Mouse (Mus musculus): ENCODE data around the gene Pecam1. TPM values are rescaled to one million over a fixed set of nuclear protein-coding genes. Genes with fewer than 3 reads are reported as not detected.
A peak's percentile ranks its signal among the peaks of the same experiment; 100 is the strongest.

The Pecam1 gene
- polyA plus RNA-seq, 1 experiment from 2014 or later = 6.1 TPM

DNA sequence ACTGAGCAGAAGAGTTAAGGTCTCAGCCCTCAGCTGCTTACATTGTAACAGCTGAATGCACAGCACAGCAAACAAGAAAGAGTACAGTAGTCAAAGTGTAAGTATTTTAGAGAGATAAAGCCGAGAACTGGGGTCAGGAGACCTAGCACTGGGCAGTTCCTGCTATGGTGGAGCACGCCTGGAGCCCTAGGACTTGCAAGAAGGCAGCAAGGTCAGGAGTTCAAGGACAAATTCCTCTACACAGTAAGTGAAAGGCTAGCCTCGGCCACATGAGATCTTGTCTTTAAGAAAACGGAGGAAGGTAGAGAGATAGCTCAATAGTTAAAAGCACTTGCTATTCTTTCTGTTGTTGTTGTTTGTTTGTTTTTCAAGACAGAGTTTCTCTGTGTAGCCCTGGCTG is 57.5 kb downstream of the Pecam1 start:
- Histone ChIP-seq H3K27ac (no peak overlapping the region), H3K4me3 (replicated peaks) (no peak overlapping the region), H3K4me2 (no peak overlapping the region), H3K9ac (no peak overlapping the region), H3K4me1 (replicated peaks) (peaks cover 15% of the 10 kb centered on the region; the same call in 1 of the 2 replicates), H3K27me3 (no peaks in the 10 kb centered on the region), H3K36me3 (0 out of 2 replicates have a peak, but pooled peaks cover 6% of the 10 kb centered on the region), H3K9me3 (replicated peaks) (no peaks in the 10 kb centered on the region)
- DNase-seq = no peak
- ATAC-seq (ENCODE audit: low read depth) = no peak
- 64% methylated on average over 4 of the region's 4 CpGs for WGBS (ENCODE audit: insufficient replicate concordance)

DNA sequence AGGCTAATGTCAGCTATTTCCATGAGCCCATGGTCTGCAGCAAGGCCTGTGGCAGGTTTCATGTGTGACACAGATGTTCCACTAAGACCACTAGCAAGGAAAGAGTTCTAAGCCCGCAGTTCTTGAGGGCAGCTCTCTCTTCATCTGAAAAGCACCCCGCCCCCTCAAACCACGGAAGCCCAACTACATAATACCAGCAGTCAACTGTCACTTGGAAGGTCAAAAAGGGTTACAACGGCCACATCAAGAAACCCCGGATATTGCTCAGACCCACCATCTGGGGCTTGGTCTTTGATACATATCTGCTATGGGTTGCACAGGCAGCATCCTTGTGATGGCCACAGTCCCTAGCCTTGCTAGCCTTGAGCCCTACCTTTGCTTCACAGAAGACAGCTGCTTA is 62.1 kb downstream of the Pecam1 start:
- no peak overlapping the region for H3K9ac ChIP-seq
- 41% methylated on average over 5 of the region's 5 CpGs for WGBS (ENCODE audit: insufficient replicate concordance)
- H3K27ac ChIP-seq = no peak overlapping the region
- H3K4me3 ChIP-seq (replicated peaks) = no peak overlapping the region
- ATAC-seq (ENCODE audit: low read depth) (no peak), DNase-seq (no peak)
- 0 out of 2 replicates have a peak, but pooled peaks cover 6% of the 10 kb centered on the region for H3K36me3 ChIP-seq
- H3K27me3 ChIP-seq = no peaks in the 10 kb centered on the region
- 0 out of 2 replicates have a peak, but pooled peaks cover 6% of the 10 kb centered on the region for H3K4me1 ChIP-seq (replicated peaks)
- no peaks in the 10 kb centered on the region for H3K9me3 ChIP-seq (replicated peaks)
- H3K4me2 ChIP-seq = no peak overlapping the region

DNA sequence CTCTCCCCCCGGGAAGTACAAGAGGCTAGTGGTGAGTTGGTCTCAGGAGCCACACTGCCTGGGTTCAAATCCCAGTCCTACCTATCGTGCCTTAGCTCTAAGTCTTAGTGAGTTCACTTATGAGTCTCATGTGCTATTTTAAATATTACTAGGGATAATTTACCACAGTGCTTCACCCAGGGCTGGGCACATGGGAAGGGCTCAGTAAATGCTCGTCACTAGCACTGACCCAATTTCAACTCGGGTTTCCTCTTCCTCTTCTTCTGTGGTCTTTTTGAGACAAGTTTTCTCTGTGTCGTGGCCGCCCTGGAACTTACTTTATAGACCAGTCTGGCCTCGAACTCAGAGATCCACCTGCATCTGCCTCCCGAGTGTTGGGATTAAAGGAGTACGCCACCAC is 63.1 kb downstream of the Pecam1 start:
- 0 out of 2 replicates have a peak, but pooled peaks cover 6% of the 10 kb centered on the region for H3K4me1 ChIP-seq (replicated peaks)
- ATAC-seq (ENCODE audit: low read depth) (no peak), DNase-seq (no peak)
- H3K9ac ChIP-seq = no peak overlapping the region
- no peak overlapping the region for H3K27ac ChIP-seq
- no peak overlapping the region for H3K4me2 ChIP-seq
- H3K27me3 ChIP-seq = no peaks in the 10 kb centered on the region
- no peaks in the 10 kb centered on the region for H3K9me3 ChIP-seq (replicated peaks)
- 63% methylated on average over 9 of the region's 9 CpGs for WGBS (ENCODE audit: insufficient replicate concordance)
- no peak overlapping the region for H3K4me3 ChIP-seq (replicated peaks)
- H3K36me3 ChIP-seq = 0 out of 2 replicates have a peak, but pooled peaks cover 6% of the 10 kb centered on the region

GRCm38 (mm10) chr11:106684027-106684426 is 66.4 kb downstream of the Pecam1 start:
- H3K4me1 ChIP-seq (replicated peaks) = 0 out of 2 replicates have a peak, but pooled peaks cover 6% of the 10 kb centered on the region
- H3K36me3 ChIP-seq = no peaks in the 10 kb centered on the region
- H3K27ac ChIP-seq = no peak overlapping the region
- H3K9me3 ChIP-seq (replicated peaks) = no peaks in the 10 kb centered on the region
- no peak for DNase-seq
- H3K27me3 ChIP-seq = no peaks in the 10 kb centered on the region
- no peak for ATAC-seq (ENCODE audit: low read depth)
- no peak overlapping the region for H3K9ac ChIP-seq
- H3K4me3 ChIP-seq (replicated peaks) = no peak overlapping the region
- WGBS (ENCODE audit: insufficient replicate concordance) = 82% methylated on average over 8 of the region's 8 CpGs
- no peak overlapping the region for H3K4me2 ChIP-seq

- Histone ChIP-seq H3K4me1 (replicated peaks) (0 out of 2 replicates have a peak, but pooled peaks cover 4% of the 10 kb centered on the region), H3K4me2 (no peak overlapping the region), H3K4me3 (replicated peaks) (no peak overlapping the region), H3K9ac (no peak overlapping the region), H3K36me3 (no peaks in the 10 kb centered on the region), H3K9me3 (replicated peaks) (no peaks in the 10 kb centered on the region), H3K27me3 (no peaks in the 10 kb centered on the region), H3K27ac (no peak overlapping the region)
- no peak for ATAC-seq (ENCODE audit: low read depth)
- 66% methylated on average over 3 of the region's 3 CpGs for WGBS (ENCODE audit: insufficient replicate concordance)
- DNase-seq = no peak
Measured at GRCm38 (mm10) chr11:106683345-106683744, 67.1 kb downstream of the Pecam1 start.

DNA sequence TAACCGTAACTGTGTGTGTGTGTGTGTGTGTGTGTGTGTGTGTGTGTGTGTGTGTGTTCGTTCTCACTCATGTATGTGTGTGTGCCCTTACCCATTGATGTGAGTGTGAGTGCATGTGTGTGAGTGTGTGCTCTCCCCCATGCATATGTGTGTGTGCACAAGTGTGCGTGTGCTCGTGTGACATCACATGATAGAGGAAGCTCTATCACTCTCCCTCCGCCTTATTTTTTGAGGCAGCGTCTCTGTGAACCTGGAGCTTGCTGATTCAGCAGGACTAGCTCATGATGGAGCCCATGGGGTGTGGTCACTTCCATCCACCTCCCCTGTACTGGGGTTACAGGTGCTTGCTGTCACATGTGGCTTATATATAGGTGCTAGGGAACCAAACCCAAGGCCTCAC is 69.3 kb downstream of the Pecam1 start:
- Histone ChIP-seq H3K9ac (no peak overlapping the region), H3K4me1 (replicated peaks) (peaks cover 13% of the 10 kb centered on the region), H3K27ac (no peak overlapping the region), H3K9me3 (replicated peaks) (no peaks in the 10 kb centered on the region), H3K27me3 (no peaks in the 10 kb centered on the region), H3K36me3 (no peaks in the 10 kb centered on the region), H3K4me2 (no peak overlapping the region), H3K4me3 (replicated peaks) (no peak overlapping the region)
- WGBS (ENCODE audit: insufficient replicate concordance) = 71% methylated on average over 6 of the region's 6 CpGs
- ATAC-seq (ENCODE audit: low read depth) = no peak
- no peak for DNase-seq

DNA sequence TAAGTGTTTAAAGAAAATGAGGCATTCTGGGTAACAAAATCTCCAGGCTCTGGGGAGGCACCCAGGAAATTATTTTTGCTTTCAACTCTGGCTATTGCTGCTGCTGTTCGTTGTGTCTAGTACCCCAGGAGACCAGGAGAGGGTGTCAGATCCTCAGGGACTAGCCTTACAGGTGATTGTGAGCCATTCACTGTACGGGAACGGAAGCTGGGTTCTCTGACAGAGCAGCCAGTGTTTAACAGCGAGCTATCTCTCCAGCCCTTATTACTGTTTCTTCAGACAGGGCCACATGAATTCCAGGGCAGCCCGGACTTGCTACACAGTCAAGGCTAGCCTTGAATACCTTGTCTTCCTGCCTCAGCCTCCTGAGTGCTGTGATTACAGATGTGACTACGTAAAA is 70.6 kb downstream of the Pecam1 start:
- H3K9me3 ChIP-seq (replicated peaks) = no peaks in the 10 kb centered on the region
- H3K4me1 ChIP-seq (replicated peaks) = peaks cover 26% of the 10 kb centered on the region
- no peak overlapping the region for H3K4me3 ChIP-seq (replicated peaks)
- no peak overlapping the region for H3K27ac ChIP-seq
- no peak for ATAC-seq (ENCODE audit: low read depth)
- no peak for DNase-seq
- 61% methylated on average over 6 of the region's 6 CpGs for WGBS (ENCODE audit: insufficient replicate concordance)
- no peaks in the 10 kb centered on the region for H3K27me3 ChIP-seq
- no peak overlapping the region for H3K9ac ChIP-seq
- no peak overlapping the region for H3K4me2 ChIP-seq
- H3K36me3 ChIP-seq = no peaks in the 10 kb centered on the region

DNA sequence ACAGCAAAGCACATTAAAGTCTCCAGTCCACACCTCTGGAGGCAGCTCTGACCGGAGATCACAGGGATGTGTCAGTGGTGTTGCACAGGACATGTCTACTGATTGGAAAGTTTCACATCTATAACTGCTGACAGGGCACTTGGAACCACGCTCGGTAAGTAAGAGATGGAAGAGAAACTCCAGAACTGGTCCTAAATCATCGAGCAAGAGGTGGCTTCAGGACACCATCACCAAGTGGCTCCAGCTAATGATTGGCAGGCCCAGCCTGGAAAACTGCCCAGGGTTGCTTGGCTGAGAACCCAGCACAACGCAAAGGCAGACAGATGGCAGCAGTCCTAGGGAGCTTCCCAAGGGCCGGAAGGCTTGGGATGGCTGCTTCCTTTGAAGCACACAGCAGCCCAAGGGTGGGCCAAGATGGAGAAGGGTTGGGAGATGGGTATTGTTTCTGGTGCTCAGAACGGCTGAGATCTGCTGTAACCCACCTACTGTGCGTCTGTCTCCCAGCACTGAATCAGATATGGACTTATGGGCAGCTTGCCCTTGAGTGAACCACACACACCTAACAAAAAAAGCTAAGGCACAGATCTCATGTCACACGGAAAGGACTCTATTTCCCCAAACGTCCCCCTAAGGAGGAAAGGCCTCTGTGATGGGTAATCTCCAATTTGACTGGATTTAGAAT is 72.4 kb downstream of the Pecam1 start:
- no peak overlapping the region for H3K4me3 ChIP-seq (replicated peaks)
- 73% methylated on average over 10 of the region's 10 CpGs for WGBS (ENCODE audit: insufficient replicate concordance)
- no peak overlapping the region for H3K27ac ChIP-seq
- no peaks in the 10 kb centered on the region for H3K27me3 ChIP-seq
- DNase-seq = no peak
- no peaks in the 10 kb centered on the region for H3K36me3 ChIP-seq
- no peak overlapping the region for H3K9ac ChIP-seq
- H3K4me2 ChIP-seq = no peak overlapping the region
- peaks cover 38% of the 10 kb centered on the region for H3K4me1 ChIP-seq (replicated peaks)
- H3K9me3 ChIP-seq (replicated peaks) = no peaks in the 10 kb centered on the region
- no peak for ATAC-seq (ENCODE audit: low read depth)

DNA sequence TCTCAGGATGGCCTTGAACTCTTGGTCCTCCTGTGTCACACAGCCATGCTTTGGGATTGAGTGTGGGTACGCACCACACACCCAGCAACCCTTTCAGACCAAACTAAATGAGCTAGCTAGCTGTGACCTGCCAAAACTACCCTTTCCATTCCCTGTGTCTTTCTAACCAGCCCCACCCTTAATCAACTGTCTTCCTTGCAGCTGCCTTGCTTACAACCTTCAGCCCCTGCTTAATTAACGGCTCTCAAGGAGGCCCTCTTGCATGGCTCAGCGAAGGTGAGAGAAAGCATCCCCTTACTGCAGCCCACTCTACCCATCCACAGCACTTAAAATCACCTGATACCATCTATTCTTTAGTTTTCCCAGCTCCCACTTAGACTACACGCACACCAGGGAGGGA is 73.1 kb downstream of the Pecam1 start:
- no peak for ATAC-seq (ENCODE audit: low read depth)
- no peak for DNase-seq
- Histone ChIP-seq H3K4me1 (replicated peaks) (peaks cover 38% of the 10 kb centered on the region), H3K27me3 (no peaks in the 10 kb centered on the region), H3K4me3 (replicated peaks) (no peak overlapping the region), H3K9ac (no peak overlapping the region), H3K4me2 (no peak overlapping the region), H3K27ac (no peak overlapping the region), H3K36me3 (no peaks in the 10 kb centered on the region), H3K9me3 (replicated peaks) (no peaks in the 10 kb centered on the region)
- 56% methylated on average over 4 of the region's 4 CpGs for WGBS (ENCODE audit: insufficient replicate concordance)

GRCm38 (mm10) chr11:106675875-106676274 is 74.6 kb downstream of the Pecam1 start:
- Histone ChIP-seq H3K36me3 (no peaks in the 10 kb centered on the region), H3K27ac (peak overlapping the region; percentile 36; the same call in 1 of the 2 replicates), H3K27me3 (no peaks in the 10 kb centered on the region), H3K4me3 (replicated peaks) (no peak overlapping the region), H3K9me3 (replicated peaks) (no peaks in the 10 kb centered on the region), H3K9ac (no peak overlapping the region), H3K4me2 (no peak overlapping the region), H3K4me1 (replicated peaks) (peaks cover 38% of the 10 kb centered on the region)
- ATAC-seq (ENCODE audit: low read depth) (no peak), DNase-seq (no peak)
- WGBS (ENCODE audit: insufficient replicate concordance) = 60% methylated on average over 5 of the region's 5 CpGs

DNA sequence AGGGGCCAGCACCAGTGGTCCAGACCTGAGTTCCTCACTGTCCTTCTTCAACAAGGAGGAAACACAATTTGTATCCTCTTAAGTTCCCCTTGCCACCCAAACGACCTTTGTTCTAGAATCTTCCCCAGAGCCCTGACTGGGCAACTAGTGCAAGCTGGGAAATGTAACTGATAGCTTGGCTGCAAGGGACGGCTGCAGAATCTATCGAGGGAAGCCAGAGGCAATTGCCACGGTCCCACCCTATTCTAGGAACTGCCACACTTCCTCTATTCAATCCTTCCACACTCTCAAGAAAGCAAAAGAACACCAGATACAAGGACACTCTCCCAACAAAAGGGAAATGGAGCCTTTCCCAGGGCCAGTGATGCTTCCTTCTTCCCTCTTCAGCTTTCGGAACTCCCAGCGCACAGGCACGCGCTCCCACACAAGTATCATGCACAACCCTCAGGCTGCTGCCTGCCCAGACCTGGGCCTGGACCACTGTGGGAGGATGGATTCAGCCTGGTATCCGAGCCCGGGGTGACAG is 75.2 kb downstream of the Pecam1 start:
- peaks cover 38% of the 10 kb centered on the region for H3K4me1 ChIP-seq (replicated peaks)
- 38% methylated on average over 10 of the region's 10 CpGs for WGBS (ENCODE audit: insufficient replicate concordance)
- H3K36me3 ChIP-seq = no peaks in the 10 kb centered on the region
- no peak for ATAC-seq (ENCODE audit: low read depth)
- DNase-seq = peak; percentile 10
- H3K9ac ChIP-seq = 0 out of 2 replicates have a peak overlapping the region, but pooled peaks have one; percentile 3
- no peak overlapping the region for H3K4me3 ChIP-seq (replicated peaks)
- no peaks in the 10 kb centered on the region for H3K27me3 ChIP-seq
- no peaks in the 10 kb centered on the region for H3K9me3 ChIP-seq (replicated peaks)
- H3K4me2 ChIP-seq = peak overlapping the region; percentile 29
- peak overlapping the region; percentile 53; the same call in 1 of the 2 replicates for H3K27ac ChIP-seq

Data from liver, embryonic 13.5 days (tissue).